Mouse (Mus musculus) small intestine, adult 2 months (tissue): ENCODE measurements around the gene Maf. TPM values are rescaled to one million over a fixed set of nuclear protein-coding genes. Genes with fewer than 3 reads are reported as not detected.

ENCODE experiments used
- H3K27ac ChIP-seq: fragments of 200-500 bp; 2 replicates; pipeline ENCODE4 v1.5.1; 2012; ENCODE audit warnings: low read depth, low read length, control low read depth, inconsistent platforms; ENCODE audit not compliant: insufficient read depth
- H3K27me3 ChIP-seq: fragments of 200-500 bp; 2 replicates; pipeline ENCODE4 v1.6.1; 2012; ENCODE audit warnings: mild to moderate bottlenecking, moderate library complexity, low read length, inconsistent platforms; ENCODE audit not compliant: control insufficient read depth, insufficient read depth
- H3K36me3 ChIP-seq: fragments of 200-500 bp; 2 replicates; pipeline ENCODE4 v1.6.1; 2012; ENCODE audit warnings: mild to moderate bottlenecking, low read length, control low read depth, inconsistent platforms; ENCODE audit not compliant: control insufficient read depth, insufficient read depth
- H3K4me1 ChIP-seq: fragments of 200-500 bp; 2 replicates; pipeline ENCODE4 v1.6.1; 2012; ENCODE audit warnings: low read length, inconsistent platforms, mixed read lengths; ENCODE audit not compliant: control insufficient read depth, insufficient read depth, insufficient read length
- H3K4me3 ChIP-seq: fragments of 200-500 bp; 2 replicates; pipeline ENCODE4 v1.5.1; 2012; ENCODE audit warnings: low read depth, mild to moderate bottlenecking, control low read depth, inconsistent platforms, low read length, moderate library complexity
- CTCF ChIP-seq: fragments of 200-500 bp; IDR thresholded peaks from 2 replicates; pipeline ENCODE4 v1.5.1; 2012; ENCODE audit warnings: low read depth, mild to moderate bottlenecking, control low read depth, inconsistent platforms, low read length, moderate library complexity, mixed read lengths; ENCODE audit not compliant: insufficient replicate concordance, insufficient read length; ENCODE audit errors: extremely low read depth
- POLR2A ChIP-seq: fragments of 200-500 bp; IDR thresholded peaks from 2 replicates; pipeline ENCODE4 v1.6.1; 2012; ENCODE audit warnings: low read depth, mild to moderate bottlenecking, control low read depth, inconsistent platforms, low read length, moderate library complexity
- WGBS: fragments of 180-500 bp; shearing (Covaris S2); methylation state at CpG from one replicate; pipeline ENCODE4 v1.1.7; 2018; 5-methylcytosine and 5-hydroxymethylcytosine counted together
- polyA plus RNA-seq: library from polyadenylated mRNA; depleted of rRNA; stranded (reverse); fragments of >200 nt; gene quantifications from 2 replicates; pipeline ENCODE4 v1.2.3, GENCODE M21; 2012

Gene Maf
- polyA plus RNA-seq, 1 experiment, result 136 TPM

DNA sequence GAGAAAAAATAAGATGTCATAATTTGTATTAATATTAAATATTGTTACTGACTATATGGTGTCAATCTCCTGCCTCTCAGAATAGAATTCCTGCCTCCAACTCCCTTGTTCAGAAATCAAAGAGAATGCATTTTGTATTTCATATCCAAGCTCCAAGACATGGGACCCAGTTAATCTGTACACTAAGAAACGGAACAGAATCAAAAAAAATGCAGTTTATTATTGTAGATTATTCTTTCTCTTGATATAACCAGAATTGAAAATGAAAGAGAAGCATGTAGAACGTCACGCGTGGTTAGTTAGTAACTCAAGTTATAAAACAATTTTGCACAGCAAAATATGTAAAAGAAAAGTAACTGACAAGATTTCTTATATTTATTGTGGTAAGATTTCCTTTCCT lies 4.5 kb downstream of the Maf start:
- Histone ChIP-seq H3K36me3 (peaks cover 29% of the 10 kb centered on the region), H3K4me1 (no peaks in the 10 kb centered on the region), H3K27ac (no peak overlapping the region), H3K27me3 (no peaks in the 10 kb centered on the region), H3K4me3 (no peak overlapping the region)
- TF ChIP-seq CTCF (no peak), POLR2A (no peak)
- WGBS, result 47% methylated on average over 4 of the region's 4 CpGs

DNA sequence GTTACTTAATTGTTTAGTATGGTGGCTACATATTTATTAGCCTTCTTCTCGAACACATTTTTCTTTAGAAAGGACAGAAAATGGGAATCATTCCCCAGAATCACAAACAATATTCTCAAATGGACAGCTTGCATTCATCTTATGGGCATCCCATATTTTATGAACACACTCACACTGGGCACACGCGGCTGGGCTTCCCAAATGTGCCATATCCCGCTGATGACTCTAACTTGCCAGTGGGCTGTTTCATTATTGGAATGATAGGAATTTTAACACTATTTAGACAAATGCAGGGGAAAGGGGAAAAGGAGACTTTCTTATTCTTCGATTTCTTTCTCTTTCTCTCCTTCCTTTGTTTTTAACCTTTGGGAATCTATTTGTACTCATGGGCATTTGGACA lies 6.6 kb downstream of the Maf start:
- no peak for TF ChIP-seq POLR2A
- no peak for TF ChIP-seq CTCF
- no peak overlapping the region for H3K4me3 ChIP-seq
- H3K4me1 ChIP-seq, result no peaks in the 10 kb centered on the region
- 81% methylated on average over 5 of the region's 5 CpGs for WGBS
- H3K27me3 ChIP-seq, result no peaks in the 10 kb centered on the region
- H3K36me3 ChIP-seq, result peaks cover 26% of the 10 kb centered on the region
- no peak overlapping the region for H3K27ac ChIP-seq

DNA sequence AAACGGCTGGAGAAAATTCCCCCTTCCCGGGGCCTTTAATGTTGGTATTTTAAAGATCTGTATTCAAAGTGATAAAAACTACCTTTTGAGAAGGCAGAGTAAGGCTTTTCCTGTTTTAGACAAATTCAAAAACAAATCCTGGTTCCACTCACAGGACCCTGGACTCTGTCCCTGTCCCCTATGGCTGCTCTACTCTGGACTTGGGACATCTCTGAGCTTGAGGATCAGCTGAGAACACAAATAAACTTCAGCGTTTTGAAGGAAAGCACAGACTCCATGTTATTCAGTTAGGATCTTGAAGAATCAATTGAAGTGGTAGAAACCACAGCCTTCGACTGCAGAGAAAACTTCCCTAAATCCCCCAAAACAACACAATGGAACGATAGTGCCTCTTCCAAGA lies 8.4 kb downstream of the Maf start:
- 66% methylated on average over 5 of the region's 5 CpGs for WGBS
- Histone ChIP-seq H3K27me3 (no peaks in the 10 kb centered on the region), H3K27ac (no peak overlapping the region; the same call in 1 of the 2 replicates), H3K36me3 (peaks cover 13% of the 10 kb centered on the region), H3K4me3 (no peak overlapping the region), H3K4me1 (no peaks in the 10 kb centered on the region)
- TF ChIP-seq CTCF, result no peak
- TF ChIP-seq POLR2A, result no peak

DNA sequence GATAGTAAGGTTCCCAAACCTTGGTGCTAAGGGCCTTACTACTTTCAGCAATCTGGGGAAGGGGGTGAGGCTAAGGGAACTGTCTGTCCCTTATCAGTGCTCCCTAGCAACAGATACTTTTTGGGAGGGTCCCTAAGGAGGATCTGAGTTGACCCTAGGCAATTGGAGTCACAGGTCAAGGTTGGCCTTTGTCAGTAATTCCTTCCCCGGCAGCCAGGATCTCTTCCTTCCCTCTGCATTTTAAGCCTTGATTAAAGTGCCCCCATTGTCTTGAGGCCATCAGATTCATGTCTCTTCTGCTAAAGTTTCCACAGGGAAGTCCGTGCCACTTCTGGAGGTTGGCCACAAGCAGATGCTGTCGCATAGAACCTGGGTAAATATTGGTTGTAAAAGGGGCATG lies 10.2 kb downstream of the Maf start:
- Histone ChIP-seq H3K27me3 (no peaks in the 10 kb centered on the region), H3K4me3 (no peak overlapping the region), H3K36me3 (peaks cover 19% of the 10 kb centered on the region), H3K4me1 (no peaks in the 10 kb centered on the region), H3K27ac (no peak overlapping the region)
- TF ChIP-seq CTCF (no peak), POLR2A (no peak)
- WGBS, result 47% methylated on average over 3 of the region's 3 CpGs

DNA sequence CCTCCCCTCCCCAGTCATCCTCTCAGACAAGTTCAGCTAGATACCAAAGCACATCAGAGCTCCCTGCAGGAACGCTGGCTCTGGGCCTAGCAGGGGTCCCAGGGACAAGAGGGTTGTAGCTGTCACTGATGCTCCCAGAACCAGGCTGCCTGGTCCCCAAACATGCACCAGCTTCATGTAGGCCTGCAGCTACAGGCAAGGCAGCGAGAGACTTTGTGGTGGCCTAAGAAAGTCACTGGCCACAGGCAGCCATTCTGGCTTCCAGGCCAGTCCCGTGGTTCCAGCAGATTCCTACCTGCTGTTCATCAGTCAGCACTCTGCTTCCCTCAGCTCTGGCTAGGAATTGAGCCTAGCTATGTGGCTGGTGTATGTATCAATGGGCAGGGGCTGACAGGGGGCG lies 10.9 kb downstream of the Maf start:
- no peaks in the 10 kb centered on the region for H3K27me3 ChIP-seq
- 91% methylated on average over 4 of the region's 4 CpGs for WGBS
- H3K27ac ChIP-seq, result no peak overlapping the region
- H3K4me3 ChIP-seq, result no peak overlapping the region
- TF ChIP-seq POLR2A (no peak), CTCF (no peak)
- peaks cover 19% of the 10 kb centered on the region for H3K36me3 ChIP-seq
- H3K4me1 ChIP-seq, result no peaks in the 10 kb centered on the region

DNA sequence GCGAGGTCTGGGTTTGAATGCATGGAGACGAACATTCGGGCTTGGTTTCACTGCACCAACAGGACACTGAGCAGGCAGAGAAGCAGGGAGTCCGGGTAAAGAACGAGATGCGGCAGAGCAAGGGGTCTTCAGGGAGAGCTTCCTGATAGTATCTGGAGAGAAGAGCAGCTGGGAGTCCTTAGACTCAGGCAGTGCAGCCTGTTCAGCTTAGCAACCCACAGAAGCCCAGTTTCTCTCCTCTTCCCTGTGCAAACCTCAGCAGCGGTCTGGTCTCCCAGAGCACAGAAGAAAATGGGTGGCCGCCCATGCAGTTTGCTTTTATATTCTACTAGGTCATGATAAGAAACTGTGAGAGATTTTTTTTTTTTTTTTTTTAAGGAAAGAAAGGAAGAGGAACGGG lies 20.2 kb downstream of the Maf start:
- no peaks in the 10 kb centered on the region for H3K4me1 ChIP-seq
- peaks cover 13% of the 10 kb centered on the region for H3K36me3 ChIP-seq
- no peak overlapping the region for H3K27ac ChIP-seq
- H3K4me3 ChIP-seq, result no peak overlapping the region
- TF ChIP-seq POLR2A (no peak), CTCF (no peak)
- WGBS, result 81% methylated on average over 9 of the region's 9 CpGs
- H3K27me3 ChIP-seq, result no peaks in the 10 kb centered on the region

DNA sequence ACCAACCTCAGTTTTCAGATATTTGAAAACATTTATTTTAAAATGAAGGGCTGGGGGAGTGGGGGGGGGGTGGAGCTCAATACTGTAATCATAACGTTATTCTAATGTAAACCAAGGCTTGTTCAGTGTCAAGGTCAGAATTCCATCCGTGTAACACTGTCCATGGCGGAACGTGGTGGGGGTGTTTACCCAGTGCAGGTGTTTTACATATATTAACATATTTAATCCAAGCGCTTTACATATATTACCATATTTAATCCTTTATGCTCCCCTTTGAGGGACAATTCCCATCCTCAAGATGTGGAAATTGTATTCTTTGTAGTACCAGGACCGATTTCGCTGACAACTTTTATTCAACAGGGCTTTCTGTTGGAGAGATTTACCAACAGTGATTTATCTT lies 24.3 kb downstream of the Maf start:
- no peaks in the 10 kb centered on the region for H3K27me3 ChIP-seq
- H3K36me3 ChIP-seq, result peaks cover 7% of the 10 kb centered on the region
- H3K27ac ChIP-seq, result no peak overlapping the region
- WGBS, result 75% methylated on average over 7 of the region's 7 CpGs
- no peak overlapping the region for H3K4me3 ChIP-seq
- TF ChIP-seq CTCF (no peak), POLR2A (no peak)
- H3K4me1 ChIP-seq, result no peaks in the 10 kb centered on the region

DNA sequence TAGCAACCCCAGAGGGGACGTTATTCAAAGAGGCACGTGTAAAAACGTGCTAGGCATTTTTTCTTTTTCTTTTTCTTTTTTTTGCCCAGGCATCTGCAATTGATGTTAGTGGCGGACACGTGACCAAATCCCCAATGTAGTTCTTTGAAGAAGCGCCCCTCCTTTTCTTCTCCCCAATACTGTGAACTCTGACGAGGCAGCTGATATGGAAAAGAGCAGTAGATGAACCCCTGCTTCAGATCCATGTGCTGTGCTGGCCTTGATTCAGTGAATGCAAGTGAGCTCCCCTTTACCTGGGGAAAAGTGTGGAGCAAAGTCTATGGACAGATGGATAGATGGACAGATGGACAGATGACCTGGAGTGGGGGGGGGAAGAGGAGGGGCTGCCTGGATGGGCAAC lies 28.1 kb downstream of the Maf start:
- 78% methylated on average over 7 of the region's 7 CpGs for WGBS
- Histone ChIP-seq H3K4me1 (no peaks in the 10 kb centered on the region), H3K4me3 (no peak overlapping the region)

More for the DNA sequence above, 28.1 kb downstream of the Maf start:
- TF ChIP-seq CTCF (no peak), POLR2A (no peak)
- Histone ChIP-seq H3K27me3 (no peaks in the 10 kb centered on the region), H3K36me3 (0 out of 2 replicates have a peak, but pooled peaks cover 2% of the 10 kb centered on the region), H3K27ac (no peak overlapping the region)
